Mouse (Mus musculus): ENCODE measurements at regions not wholly inside any gene's neighbourhood (a gene's known extent, or its start where the extent isn't known, plus 50 kb on each side); places are given as distances from the start of the nearest gene placed in this dataset.

- Histone ChIP-seq H3K4me3 (no peak overlapping the region), H3K27ac (no peak overlapping the region)
- no peak for DNase-seq (ENCODE audit: extremely low spot score in 1 of 2, low spot score in 2 of 2)
- no peak for TF ChIP-seq CTCF (IDR thresholded peaks at IDR 0.05)
- intact Hi-C loops (cut with DNase I) = no loop called here
These were observed 454.7 kb downstream of the Prdm2 start for GRCm38 (mm10) chr4:142758102-142758501.

- peak in 1 of 2 experiments; percentile 12 for DNase-seq (ENCODE audit: extremely low spot score in 1 of 2, low spot score in 2 of 2)
- no peak for TF ChIP-seq CTCF (IDR thresholded peaks at IDR 0.05)
- Histone ChIP-seq H3K4me3 (no peak overlapping the region), H3K27ac (no peak overlapping the region)
- intact Hi-C loops (cut with DNase I) = no loop called here
These were observed 456.5 kb downstream of the Prdm2 start for GRCm38 (mm10) chr4:142756332-142756731.

GRCm38 (mm10) chr4:142749918-142750317 is 462.9 kb downstream of the Prdm2 start:
- Histone ChIP-seq H3K4me3 (no peak overlapping the region), H3K27ac (no peak overlapping the region)
- DNase-seq (ENCODE audit: extremely low spot score in 1 of 2, low spot score in 2 of 2) = no peak
- no peak for TF ChIP-seq CTCF (IDR thresholded peaks at IDR 0.05)
- intact Hi-C loops (cut with DNase I) = no loop called here

- Histone ChIP-seq H3K4me3 (no peak overlapping the region), H3K27ac (no peak overlapping the region)
- no peak for DNase-seq (ENCODE audit: extremely low spot score in 1 of 2, low spot score in 2 of 2)
- TF ChIP-seq CTCF (IDR thresholded peaks at IDR 0.05) = no peak
- intact Hi-C loops (cut with DNase I) = no loop called here
These were observed 484.3 kb upstream of the Kazn start for GRCm38 (mm10) chr4:142723554-142723907.

- no peak for DNase-seq (ENCODE audit: extremely low spot score in 1 of 2, low spot score in 2 of 2)
- TF ChIP-seq CTCF (IDR thresholded peaks at IDR 0.05) = no peak
- Histone ChIP-seq H3K27ac (no peak overlapping the region), H3K4me3 (no peak overlapping the region)
- intact Hi-C loops (cut with DNase I) = no loop called here
These were observed 483.8 kb upstream of the Kazn start for GRCm38 (mm10) chr4:142722845-142723553.

GRCm38 (mm10) chr4:142701606-142702005 is 462.4 kb upstream of the Kazn start:
- TF ChIP-seq CTCF (IDR thresholded peaks at IDR 0.05) = no peak
- Histone ChIP-seq H3K27ac (no peak overlapping the region), H3K4me3 (no peak overlapping the region)
- intact Hi-C loops (cut with DNase I) = no loop called here
- DNase-seq (ENCODE audit: extremely low spot score in 1 of 2, low spot score in 2 of 2) = no peak

- no peak overlapping the region for H3K27ac ChIP-seq
- intact Hi-C loops (cut with DNase I) = no loop called here
- no peak for TF ChIP-seq CTCF (IDR thresholded peaks at IDR 0.05)
These were observed 455.7 kb upstream of the Kazn start for GRCm38 (mm10) chr4:142694926-142695325.

GRCm38 (mm10) chr4:142688241-142688640 is 449.0 kb upstream of the Kazn start:
- TF ChIP-seq CTCF (IDR thresholded peaks at IDR 0.05) = no peak
- H3K4me3 ChIP-seq = no peak overlapping the region
- intact Hi-C loops (cut with DNase I) = no loop called here
- peak overlapping the region; percentile 19; the same call in 1 of the 2 replicates for H3K27ac ChIP-seq
- DNase-seq (ENCODE audit: extremely low spot score in 1 of 2, low spot score in 2 of 2) = no peak

More at GRCm38 (mm10) chr4:142694926-142695325, 455.7 kb upstream of the Kazn start:
- no peak overlapping the region for H3K4me3 ChIP-seq
- no peak for DNase-seq (ENCODE audit: extremely low spot score in 1 of 2, low spot score in 2 of 2)

- no peak for DNase-seq (ENCODE audit: extremely low spot score in 1 of 2, low spot score in 2 of 2)
- TF ChIP-seq CTCF (IDR thresholded peaks at IDR 0.05) = no peak
- intact Hi-C loops (cut with DNase I) = no loop called here
- no peak overlapping the region for H3K4me3 ChIP-seq
- no peak overlapping the region for H3K27ac ChIP-seq
These were observed 438.2 kb upstream of the Kazn start for GRCm38 (mm10) chr4:142677426-142677825.

- DNase-seq (ENCODE audit: extremely low spot score in 1 of 2, low spot score in 2 of 2) = no peak
- intact Hi-C loops (cut with DNase I) = no loop called here
- no peak for TF ChIP-seq CTCF (IDR thresholded peaks at IDR 0.05)
These were observed 435.7 kb upstream of the Kazn start for GRCm38 (mm10) chr4:142674641-142675465.

GRCm38 (mm10) chr4:142671872-142672458 is 432.8 kb upstream of the Kazn start:
- Histone ChIP-seq H3K4me3 (no peak overlapping the region), H3K27ac (no peak overlapping the region)
- no peak for TF ChIP-seq CTCF (IDR thresholded peaks at IDR 0.05)
- no peak for DNase-seq (ENCODE audit: extremely low spot score in 1 of 2, low spot score in 2 of 2)
- intact Hi-C loops (cut with DNase I) = no loop called here

More at GRCm38 (mm10) chr4:142674641-142675465, 435.7 kb upstream of the Kazn start:
- no peak overlapping the region for H3K4me3 ChIP-seq
- H3K27ac ChIP-seq = no peak overlapping the region

- no peak for TF ChIP-seq CTCF (IDR thresholded peaks at IDR 0.05)
- DNase-seq (ENCODE audit: extremely low spot score in 1 of 2, low spot score in 2 of 2) = no peak
- Histone ChIP-seq H3K27ac (no peak overlapping the region), H3K4me3 (no peak overlapping the region)
- intact Hi-C loops (cut with DNase I) = no loop called here
These were observed 425.6 kb upstream of the Kazn start for GRCm38 (mm10) chr4:142664781-142665180.

Measured in left cerebral cortex, adult 2 months (tissue).